Mouse (Mus musculus) thymus, postnatal 36 days (tissue): ENCODE measurements around the gene Tnfrsf19.

Source experiments
- DNase-seq, 2 experiments: peaks; one replicate each; pipeline ENCODE4 v3.0.0; 2022; ENCODE audit warnings: mixed read lengths in 2 of 2

Gene Tnfrsf19

DNA sequence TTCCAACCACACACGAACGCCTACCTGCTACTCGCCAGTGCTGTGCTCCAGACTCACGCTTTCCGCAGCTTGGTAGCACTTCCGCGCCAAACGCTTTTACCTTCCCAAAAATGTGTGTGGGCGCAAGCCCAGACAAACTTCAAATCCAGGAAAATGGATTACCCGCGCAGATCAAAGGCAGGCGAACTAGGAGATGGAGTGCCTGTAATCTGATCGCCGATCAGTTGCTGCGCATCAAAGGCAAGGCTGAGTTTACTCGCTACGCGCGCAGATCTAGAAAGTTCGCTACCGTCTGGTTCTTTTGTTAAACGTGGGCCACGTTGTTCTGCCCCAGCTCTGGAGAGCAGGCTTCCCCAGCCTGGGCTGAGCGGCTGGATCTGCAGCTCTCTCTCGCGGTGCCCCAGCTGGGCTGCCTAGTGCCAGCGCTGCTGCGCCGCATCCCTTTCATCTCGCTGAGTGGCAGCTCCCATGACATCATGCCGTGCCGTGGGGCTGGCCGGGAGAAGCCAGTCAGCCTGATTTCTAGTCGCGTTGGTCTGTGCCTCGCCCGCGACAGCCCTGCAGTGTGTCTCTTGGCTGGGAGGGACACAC lies at the start of gene Tnfrsf19:
Gene Tnfrsf19, minus strand, starts transcription at position 400 of the 591 bp plus-strand sequence.
- DNase-seq = peak; percentile 80 to 85

DNA sequence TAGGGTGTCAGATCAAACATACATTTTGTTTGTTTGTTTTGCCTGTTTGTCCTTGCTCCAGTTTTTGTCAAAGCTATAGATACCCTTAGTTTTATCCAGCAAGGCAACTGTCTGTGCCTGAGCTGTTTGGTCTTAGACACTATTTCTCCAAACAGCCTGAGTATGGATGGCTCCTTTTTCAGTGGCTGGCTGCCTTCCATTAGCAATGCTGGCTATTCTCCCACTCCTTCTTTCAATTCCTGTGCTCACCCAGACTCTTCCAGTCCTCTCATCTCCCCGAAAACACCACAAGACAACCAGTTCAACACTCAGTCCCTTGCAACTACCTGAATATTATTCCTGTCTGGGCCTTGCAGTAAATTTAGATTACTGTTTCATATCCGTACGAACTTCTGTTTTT lies 45.8 kb upstream of the Tnfrsf19 start:
- DNase-seq = no peak

DNA sequence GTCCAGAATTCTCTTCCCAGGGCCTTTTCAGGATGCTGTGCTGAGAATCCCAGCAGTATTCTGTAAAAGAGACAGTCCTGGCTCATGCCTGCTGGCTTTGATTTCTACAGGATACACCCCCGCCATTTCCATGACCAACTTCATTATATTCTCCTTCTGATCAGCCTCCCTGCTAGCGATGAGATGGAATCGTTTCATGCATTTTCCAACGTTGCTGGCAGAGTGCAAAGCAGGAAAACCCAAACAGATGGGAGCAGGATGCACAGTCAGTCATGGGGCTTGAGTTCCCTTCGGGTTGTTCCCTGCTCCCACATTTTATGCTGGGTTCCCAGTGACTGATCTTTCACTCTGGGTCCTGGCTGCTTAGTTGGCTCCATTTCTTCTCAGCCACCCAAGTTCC lies 44.7 kb upstream of the Tnfrsf19 start:
- DNase-seq = no peak

DNA sequence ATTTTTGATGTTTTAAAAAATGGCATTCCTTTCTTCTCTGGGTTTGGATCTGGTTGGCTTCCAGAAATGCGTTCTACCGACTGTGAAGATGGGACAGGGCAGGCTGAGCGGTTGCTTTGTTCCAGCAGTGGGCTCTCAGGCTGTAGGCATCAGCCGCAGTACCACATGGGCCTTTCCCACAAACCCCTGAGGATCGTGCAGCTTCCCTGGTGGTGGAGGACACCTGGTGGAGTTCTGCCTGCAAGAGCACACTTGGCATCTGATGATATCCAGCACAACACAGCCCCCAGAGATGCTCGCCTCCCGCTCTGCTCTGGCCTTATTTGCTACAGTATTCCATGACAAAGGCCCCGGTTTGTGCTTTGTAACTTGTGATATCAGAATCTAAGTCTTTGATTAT lies 41.9 kb upstream of the Tnfrsf19 start:
- no peak for DNase-seq

DNA sequence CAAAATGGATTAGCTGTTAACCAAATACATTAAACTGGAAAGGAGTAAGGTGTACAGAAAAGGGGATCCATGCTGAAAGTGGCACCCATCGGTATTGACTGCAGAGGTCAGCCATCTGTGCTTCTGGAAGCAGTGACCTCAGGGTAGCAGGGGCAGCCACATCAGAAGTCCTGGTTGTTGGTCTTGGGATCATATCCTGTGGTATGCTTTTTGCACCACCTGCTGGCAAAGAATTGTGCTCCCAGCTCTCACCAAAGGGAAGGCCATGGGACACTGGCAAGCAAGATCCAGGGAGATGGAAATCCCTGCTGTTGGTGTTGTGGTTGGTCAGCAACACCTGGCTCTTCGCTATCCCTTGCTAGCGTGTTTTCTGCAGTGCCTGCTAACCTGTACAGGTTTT lies 39.0 kb upstream of the Tnfrsf19 start:
- peak; percentile 22 to 25 for DNase-seq

DNA sequence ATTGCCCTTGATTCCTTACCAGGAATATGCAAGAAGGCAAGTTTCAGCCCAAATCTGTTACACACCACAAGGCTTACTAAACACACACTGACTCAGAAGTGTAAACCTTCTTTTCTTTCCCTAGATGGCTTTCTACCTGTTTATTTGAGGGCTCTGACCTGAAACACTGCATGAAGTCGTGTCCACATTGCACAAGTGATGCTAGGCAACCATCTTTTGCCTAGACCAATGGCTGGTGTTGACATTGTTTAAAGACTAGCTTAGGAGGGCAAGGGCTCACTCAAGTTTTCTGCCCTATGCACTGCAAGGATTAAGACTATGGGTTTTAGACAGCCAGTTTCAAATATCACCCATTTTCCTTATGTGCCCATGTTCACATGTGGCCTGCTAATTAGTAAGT lies 23.3 kb upstream of the Tnfrsf19 start:
- no peak for DNase-seq

DNA sequence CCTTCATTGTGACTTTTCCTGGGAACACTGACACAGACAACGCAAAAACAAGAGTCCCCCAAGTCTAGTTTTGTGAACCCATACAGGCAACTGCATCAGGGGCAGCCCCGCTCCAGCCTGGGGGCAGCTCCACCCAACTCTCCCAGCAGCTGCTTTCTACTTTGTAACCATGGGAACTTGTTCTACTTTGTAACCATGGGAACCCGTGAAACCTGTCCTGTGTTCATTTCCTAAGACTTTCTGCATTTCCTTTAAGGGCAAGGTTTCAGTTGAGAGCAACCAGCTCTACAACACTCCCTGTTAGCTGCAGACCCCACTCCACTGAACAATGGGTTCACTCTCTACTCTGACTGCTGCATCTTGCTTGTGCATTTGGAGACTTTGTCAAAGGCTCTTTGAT lies 15.4 kb upstream of the Tnfrsf19 start:
- peak in 1 of 2 experiments; percentile 32 for DNase-seq

DNA sequence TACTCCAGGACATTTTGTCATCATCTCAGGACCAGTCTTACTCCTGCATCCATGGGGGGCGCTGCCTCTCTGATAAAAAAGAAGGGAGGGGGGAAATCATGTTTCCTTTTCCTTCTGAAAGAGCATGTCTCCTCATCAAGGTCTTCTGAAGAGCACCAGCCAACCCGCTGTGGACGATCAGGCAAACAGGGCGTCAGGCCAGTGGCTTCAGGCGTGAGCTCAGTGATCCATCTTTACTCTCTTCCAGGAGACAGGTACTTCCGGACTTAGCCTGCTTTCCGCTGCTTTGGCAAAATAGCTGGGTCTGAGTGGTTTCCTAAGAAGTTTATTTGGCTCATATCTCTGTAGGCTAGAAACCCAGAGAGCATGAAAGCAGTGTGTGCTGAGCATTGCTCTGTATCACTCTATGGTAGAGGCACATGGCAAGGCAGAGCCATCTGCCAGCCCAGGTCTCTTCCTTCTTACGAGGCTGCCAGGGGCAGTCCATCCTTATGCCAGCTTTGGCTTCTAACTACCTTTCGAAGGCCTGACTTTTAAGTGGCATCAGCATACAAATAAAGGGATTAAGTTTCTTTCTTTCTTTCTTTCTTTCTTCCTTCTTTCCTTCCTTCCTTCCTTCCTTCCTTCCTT lies 13.1 kb upstream of the Tnfrsf19 start:
- DNase-seq = no peak

DNA sequence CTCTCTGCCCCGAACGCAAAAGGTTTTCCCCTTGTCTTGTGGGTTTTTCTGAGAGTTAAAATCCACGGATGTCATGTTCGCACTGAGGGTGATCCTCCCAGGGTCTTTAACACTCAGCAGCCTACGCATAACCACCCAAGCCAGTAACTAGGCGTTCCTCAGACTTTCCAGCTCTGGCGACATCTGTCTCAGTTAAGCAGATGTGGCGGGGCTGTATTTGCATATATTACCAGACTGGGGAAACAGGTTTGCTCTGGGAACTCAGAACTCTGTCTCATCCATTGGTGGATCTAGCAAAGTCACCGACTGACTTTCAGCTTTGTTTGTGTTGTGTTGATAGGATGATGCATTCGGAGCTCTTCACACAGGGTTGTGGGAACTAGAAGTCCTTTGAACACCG lies 10.7 kb upstream of the Tnfrsf19 start:
- DNase-seq = no peak

DNA sequence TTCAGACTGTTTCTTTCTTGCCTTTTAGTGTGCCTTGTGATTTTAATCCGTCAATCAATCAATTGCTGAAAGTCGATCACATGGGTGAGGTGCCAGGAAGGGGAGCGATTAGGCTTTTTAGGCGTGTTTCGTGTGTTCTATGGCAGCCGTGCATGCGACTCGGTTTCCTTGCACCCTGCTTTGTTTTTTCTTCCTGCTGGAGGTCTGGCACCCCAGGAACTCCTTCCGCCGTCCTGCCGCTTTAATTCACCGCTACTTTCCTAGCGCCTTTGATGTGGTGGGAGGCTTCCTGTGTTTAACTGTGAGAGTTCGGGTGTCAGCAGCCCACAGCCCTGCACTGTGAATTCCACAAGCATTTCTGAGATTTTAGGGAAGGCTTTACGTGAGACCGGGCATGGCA lies 10.2 kb upstream of the Tnfrsf19 start:
- DNase-seq = peak; percentile 73

DNA sequence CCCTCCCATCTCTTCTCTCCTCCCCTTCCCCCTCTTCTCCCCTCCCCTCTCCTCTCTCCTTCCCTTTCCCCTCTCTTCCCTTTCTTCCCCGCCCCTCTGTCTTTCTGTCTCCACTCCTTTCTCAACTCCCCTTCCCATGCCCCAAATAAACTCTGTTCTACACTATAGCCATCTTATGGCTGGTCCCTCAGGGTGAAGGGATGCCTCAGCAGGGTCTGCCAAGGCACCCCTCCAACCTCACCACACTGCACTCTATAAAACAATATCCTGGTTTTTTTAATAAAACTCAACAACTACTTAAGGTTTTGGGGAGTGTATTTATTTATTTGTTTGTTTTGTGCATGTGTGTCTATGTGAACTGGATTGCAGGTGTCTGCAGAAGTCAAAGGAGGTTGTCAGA lies 9.6 kb upstream of the Tnfrsf19 start:
- DNase-seq = no peak

DNA sequence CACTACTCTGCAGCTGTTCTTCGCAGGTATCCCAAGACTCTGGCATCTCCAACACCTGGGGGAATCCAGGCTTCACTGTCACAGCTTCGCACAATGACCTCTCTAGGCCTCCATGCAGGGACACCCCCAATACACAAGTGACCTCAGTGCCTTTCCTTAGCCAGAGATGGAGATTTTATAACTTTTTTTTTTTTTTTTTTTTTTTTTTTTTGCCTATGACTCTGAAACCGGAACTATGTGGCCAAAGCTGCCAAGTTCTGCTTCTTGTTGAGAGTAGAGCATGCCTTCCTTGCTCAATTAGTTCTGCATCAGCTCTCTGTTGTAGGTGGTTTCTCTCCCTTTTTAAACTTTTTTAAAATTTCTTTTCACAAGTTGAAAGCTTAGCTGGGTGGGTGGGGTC lies 5.9 kb upstream of the Tnfrsf19 start:
- no peak for DNase-seq

DNA sequence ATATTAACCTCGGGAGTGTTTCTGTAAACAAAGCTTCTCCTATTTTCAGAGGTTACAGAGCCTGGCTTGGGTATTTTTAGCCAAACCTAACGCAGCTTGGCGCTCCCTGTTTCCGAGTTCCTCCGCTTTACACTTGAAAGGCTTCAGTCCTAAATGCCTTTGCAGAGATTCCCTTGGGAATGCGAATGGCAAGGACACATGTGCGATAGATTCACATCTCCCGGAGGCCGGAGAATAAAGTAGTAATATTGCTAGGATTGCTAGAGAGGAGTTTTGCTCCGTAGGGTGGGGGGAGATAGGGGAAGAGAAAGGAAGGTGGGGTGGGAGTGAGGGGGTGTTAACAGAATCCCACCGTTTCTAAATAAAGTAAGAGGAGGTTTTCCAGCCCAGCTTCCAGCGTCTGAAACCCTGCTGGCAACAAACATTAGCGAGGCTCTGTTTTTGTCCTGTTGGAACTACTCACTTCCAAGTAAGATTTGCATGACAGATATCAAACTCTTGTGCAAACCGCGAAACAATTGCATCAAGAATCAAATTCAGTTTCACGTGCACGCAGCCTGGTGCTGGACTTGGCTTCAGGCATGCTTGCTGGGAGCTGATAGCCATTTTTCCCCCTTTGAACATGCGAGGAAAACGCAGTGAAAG lies 722 bp downstream of the Tnfrsf19 start:
- no peak for DNase-seq

DNA sequence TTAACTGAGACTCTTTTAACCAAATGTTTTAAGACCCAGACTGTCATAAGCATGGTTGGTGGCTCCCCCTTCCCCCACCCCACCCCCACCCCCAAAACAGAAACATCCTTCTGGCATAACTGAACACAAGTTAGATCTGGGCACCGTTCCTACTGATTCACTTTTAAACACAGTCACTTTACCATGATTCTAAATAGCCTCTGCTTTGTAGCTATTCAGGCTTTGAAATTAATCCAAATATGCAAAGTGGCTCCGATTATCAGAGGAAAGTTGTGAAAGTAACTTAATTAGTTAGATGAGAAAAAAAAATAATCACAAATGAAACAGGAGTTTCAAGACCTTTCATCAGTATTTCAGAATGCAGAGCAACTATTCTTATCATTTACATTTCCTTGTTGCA lies 2.0 kb downstream of the Tnfrsf19 start:
- DNase-seq = no peak

DNA sequence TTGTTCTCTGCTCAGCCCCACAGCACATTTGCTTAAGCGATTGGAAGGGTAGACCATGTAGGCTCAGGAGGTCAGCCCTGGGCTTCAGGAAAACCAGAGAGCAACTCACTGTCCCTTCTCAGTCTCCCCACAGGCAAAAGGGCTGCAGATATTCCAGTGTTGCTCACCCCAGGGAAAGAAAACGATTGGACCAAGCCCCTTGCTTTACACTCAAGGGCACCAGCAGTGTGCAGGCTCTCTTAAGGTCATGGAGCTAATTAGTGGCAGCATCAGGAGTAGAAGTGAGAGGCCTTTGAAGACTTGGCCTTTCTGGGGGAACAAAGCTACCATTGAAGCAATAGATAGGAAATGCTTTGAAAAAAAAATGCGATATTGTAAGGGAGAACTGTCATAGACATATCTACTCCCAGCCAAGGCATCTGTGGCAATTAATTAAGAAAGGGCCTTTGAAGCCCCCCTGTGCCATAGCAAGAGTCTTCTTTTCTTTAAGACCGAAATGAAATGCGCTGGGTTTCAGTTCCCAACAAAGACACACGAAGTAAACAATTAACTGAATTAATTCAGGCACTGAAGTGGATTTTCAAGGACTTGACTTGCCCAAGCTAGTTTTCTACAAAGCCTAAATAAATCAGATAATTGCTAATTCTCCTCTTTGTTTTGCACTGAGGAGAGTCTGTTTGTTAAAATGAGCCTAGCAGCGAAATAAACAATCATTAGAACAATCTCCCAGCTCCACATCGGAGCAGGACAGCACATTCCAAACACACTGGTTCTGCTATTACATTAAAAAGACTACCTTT lies 2.6 kb downstream of the Tnfrsf19 start:
- no peak for DNase-seq

DNA sequence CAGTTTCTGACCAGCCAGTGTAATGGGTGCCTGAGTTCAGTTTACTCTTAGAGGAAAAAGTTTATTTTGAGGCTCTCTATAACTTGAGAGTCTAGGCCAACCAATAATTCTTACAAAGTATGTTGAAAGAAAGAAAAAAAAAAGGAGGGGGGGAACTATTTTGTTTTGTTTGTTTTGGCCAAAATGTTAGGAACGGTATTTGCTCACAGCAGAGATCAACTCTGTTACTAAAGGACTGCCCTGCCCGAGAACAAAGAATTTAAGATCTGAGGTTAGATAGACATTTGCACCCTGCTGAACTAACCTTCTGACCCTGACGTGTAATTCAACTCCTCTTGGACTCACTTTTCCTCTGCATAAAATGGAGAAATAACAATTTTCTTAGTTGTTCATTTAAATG lies 4.0 kb downstream of the Tnfrsf19 start:
- DNase-seq = no peak

DNA sequence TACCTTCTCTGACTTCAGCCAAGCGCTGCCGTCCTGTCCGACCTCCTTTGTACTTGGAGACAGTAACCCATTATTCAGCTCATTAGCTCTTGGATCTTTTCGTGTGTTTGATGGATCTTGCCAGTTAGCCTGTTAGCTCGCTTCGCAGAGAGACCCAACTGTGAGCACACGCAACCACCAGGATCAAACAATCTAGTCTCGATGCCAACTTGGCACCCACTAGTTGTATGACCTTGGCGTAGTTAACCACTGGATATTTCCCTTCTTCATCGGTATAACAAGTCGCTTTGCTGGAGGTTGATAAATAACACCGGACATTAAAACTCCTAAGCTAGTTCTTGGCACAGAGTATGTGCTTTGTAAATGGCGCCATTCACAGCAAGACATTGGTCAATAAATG lies 6.1 kb downstream of the Tnfrsf19 start:
- no peak for DNase-seq

DNA sequence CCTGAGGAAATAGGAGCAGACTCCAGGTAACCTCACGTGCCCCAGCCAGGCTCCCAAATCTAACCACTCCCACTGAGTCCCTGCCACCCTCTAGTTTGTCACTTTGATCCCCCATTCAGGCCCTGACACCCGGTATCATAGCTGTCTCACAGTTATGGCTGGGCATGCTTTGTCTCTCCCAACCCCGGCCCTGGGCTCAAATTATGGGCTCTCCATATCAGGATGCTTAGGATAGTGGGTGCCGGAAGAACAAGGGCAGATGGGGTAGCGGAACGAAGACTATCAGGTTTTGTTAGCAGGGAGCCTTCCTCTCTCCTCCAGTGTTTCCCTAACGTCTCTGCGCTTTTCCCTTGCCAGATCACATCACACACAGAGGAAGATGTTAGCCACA lies 8.2 kb downstream of the Tnfrsf19 start:
- no peak for DNase-seq

DNA sequence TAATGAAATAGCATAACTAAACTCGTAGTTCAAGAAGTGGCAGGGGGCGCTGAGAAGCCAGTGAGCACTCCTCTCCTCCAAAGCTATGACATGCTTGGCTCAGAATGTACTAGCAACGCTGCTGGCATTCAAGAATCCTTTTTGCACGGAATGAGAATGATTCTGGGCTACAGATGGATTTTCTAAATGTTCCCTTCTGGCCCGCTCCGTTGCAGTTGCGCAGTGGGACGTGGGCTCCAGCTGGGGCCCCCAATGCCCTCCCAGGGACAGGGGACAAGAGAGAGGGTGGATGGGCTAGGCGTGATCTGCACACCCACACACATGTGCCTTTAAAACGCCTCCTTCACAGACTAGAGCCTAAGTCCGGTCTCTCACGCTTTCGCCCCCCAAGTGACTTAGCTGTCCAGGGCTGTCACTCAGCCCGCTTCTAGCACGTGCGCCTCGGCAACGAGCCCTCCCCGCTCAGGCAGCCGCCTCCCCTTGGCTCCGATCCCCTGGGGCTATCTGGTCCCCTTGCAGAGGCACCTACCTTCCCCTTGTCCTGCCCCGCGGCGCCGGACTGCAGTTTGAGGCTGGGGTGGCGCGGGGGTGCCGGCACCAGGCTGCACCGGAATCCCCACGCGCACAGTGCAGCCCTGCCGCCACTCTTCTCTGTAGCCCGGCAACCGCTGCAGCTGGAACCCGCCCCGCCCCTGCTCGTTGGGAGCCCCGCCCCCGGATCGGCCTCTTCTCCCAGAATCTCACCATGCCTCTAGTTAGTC lies 8.8 kb downstream of the Tnfrsf19 start:
- peak; percentile 52 to 58 for DNase-seq

DNA sequence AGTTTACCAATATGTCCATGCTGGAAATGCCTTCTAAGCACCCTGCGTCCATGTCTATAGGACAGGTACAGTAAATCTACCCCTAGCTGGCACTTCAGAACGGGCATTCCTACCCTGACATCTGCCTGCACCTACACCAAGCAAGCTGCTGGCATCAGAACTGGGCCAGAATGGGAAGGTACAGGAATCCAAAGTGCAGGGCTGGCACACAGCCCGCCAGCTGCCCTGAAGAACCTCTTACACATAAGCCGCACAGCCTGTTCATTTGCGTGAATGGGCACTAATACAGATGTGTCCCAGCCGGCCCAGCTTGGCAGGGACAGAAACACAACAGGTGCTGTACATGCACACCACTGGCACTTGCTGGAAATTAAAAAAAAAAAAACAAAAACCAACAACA lies 15.9 kb downstream of the Tnfrsf19 start:
- no peak for DNase-seq

DNA sequence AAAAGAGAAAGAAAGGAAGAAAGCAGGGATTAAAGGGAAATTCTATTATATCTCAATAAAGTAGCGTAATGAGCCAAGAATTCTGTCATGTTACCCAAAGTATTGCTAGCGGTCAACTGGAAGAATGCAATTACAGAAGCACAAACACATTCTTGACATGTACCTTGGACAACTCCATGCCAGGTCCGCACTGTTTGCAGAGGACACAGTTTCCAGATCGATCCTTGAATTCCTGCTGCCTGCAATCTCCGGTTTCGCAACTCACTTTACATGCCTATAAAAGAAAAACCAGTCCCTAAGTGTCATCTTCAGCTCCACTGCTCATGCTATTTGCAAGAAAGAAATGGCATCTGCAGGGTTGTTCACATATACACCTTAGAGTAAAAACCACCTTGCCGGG lies 22.3 kb downstream of the Tnfrsf19 start:
- no peak for DNase-seq

DNA sequence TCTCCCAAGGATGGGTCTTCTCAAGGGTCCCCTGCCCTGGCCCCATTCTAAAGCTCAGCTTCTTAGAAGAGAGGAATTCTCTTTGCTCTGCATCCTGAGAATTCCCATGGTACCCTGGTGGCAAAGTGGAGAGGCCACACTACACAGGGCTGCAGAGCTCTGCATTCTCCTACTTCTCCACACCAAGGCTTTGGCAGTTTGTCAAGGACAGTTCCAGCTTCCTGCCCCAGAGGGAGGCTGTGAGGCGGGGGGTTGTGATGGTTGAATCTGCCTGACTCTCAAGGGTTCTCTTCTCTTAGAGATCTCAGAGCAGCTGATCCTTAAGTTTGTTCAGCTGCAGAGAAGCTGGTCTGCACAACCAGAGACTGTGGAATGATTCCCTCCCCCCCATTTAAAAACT lies 23.9 kb downstream of the Tnfrsf19 start:
- DNase-seq = no peak

DNA sequence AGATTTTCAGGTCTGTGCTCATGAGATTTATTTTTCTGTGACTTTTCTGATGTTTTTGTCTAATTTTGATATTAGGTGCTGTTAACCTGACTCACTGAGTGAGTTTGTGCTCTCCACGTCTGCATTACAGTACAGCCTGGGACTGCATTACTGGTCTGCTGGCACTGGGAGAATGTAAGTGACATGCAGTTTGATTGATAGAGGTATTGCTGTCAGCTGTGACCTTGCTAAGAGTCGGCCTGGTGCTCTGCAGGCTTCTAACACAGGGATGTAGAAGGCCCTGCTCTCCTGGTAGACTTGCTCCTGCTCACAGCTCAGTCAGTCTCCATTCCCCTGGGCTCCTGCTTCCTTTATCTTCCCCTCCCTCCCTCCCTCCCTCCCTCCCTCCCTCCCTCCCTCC lies 25.3 kb downstream of the Tnfrsf19 start:
- no peak for DNase-seq
